8 mouse cellular contexts compared by ENCODE assay signal in the genomic region with DNA sequence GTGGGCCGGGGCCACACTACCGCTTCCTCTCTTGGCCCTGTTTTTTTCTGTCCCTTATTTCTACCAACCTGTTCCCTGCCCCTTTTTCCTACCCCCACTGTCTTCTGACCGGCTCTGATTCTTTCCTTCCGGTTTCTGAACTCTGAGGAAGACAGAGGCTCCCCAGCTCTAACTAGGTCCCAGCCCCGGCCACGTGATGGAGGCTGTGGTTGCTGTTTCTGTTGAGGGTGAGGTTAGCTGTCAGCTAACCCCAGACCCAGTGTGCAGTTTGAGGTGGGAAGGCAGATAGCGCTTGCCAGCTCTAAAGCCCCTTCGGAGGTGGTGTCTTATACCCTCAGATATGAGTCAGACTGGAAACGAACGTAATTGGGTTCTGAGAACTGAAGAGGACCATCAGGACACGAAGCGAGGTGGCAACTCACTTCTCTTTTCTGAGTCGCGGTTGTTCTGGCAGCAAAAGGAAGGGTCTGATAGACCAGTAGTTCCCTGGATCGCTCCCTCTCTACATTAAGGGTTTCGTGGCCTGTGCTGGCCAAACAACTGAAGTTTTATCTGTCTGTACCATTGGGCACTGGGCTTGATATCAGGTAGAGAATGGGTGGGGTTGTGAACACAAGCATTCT. TPM values are rescaled to one million over a fixed set of nuclear protein-coding genes. Genes with fewer than 3 reads are reported as not detected.
DNase-seq lines count a peak whose midpoint lies in the region; ATAC-seq lines count a peak whose summit lies in the region.

No protein-coding gene starts in this region.

- no peak overlapping the region for H3K9ac ChIP-seq in kidney, embryonic 14.5 days (ENCODE audit: low read depth, low read length)
- peak overlapping the region; percentile 56; the same call in 1 of the 2 replicates for H3K9ac ChIP-seq in heart, embryonic 15.5 days
- peak overlapping the region; percentile 33; the same call in 1 of the 2 replicates for H3K9ac ChIP-seq in stomach, embryonic 14.5 days (replicated peaks; ENCODE audit: low read depth, low read length)

- 0 out of 2 replicates have a peak, but pooled peaks cover 3% of the 10 kb centered on the region for H3K4me1 ChIP-seq in kidney, embryonic 14.5 days (ENCODE audit: control insufficient read depth, insufficient read depth, low read length)
- peaks cover 14% of the 10 kb centered on the region for H3K4me1 ChIP-seq in embryonic facial prominence, embryonic 10.5 days
- peaks cover 13% of the 10 kb centered on the region for H3K4me1 ChIP-seq in heart, embryonic 15.5 days (replicated peaks)
- H3K4me1 ChIP-seq in limb, embryonic 10.5 days = peaks cover 13% of the 10 kb centered on the region
- peaks cover 14% of the 10 kb centered on the region for H3K4me1 ChIP-seq in midbrain, embryonic 10.5 days
- H3K4me1 ChIP-seq in stomach, embryonic 14.5 days (ENCODE audit: control insufficient read depth, insufficient read depth, low read length) = no peaks in the 10 kb centered on the region

- H3K9me3 ChIP-seq in kidney, embryonic 14.5 days (ENCODE audit: control insufficient read depth, low read length) = no peaks in the 10 kb centered on the region
- H3K9me3 ChIP-seq in embryonic facial prominence, embryonic 10.5 days = no peaks in the 10 kb centered on the region
- H3K9me3 ChIP-seq in heart, embryonic 15.5 days (replicated peaks) = no peaks in the 10 kb centered on the region
- H3K9me3 ChIP-seq in limb, embryonic 10.5 days (replicated peaks) = no peaks in the 10 kb centered on the region
- no peaks in the 10 kb centered on the region for H3K9me3 ChIP-seq in midbrain, embryonic 10.5 days (replicated peaks)
- H3K9me3 ChIP-seq in stomach, embryonic 14.5 days (ENCODE audit: control insufficient read depth, low read depth, low read length) = no peaks in the 10 kb centered on the region

- peak overlapping the region; percentile 55 for H3K4me3 ChIP-seq in kidney, embryonic 14.5 days (ENCODE audit: low read length)
- H3K4me3 ChIP-seq in embryonic facial prominence, embryonic 10.5 days = peak overlapping the region; percentile 67
- peak overlapping the region; percentile 61 for H3K4me3 ChIP-seq in heart, embryonic 15.5 days
- H3K4me3 ChIP-seq in limb, embryonic 10.5 days = peak overlapping the region; percentile 58
- H3K4me3 ChIP-seq in midbrain, embryonic 10.5 days = peak overlapping the region; percentile 64; the same call in 1 of the 2 replicates
- peak overlapping the region; percentile 47; the same call in 1 of the 2 replicates for H3K4me3 ChIP-seq in stomach, embryonic 14.5 days (ENCODE audit: low read depth, low read length)

- H3K27ac ChIP-seq in kidney, embryonic 14.5 days (ENCODE audit: low read depth, low read length) = no peak overlapping the region
- peak overlapping the region; percentile 65; the same call in 1 of the 2 replicates for H3K27ac ChIP-seq in embryonic facial prominence, embryonic 10.5 days (replicated peaks)
- H3K27ac ChIP-seq in heart, embryonic 15.5 days = no peak overlapping the region
- no peak overlapping the region for H3K27ac ChIP-seq in limb, embryonic 10.5 days
- H3K27ac ChIP-seq in midbrain, embryonic 10.5 days (replicated peaks) = no peak overlapping the region
- H3K27ac ChIP-seq in stomach, embryonic 14.5 days (ENCODE audit: low read length) = no peak overlapping the region

- peaks cover 7% of the 10 kb centered on the region; the same call in 1 of the 2 replicates for H3K27me3 ChIP-seq in kidney, embryonic 14.5 days (ENCODE audit: control insufficient read depth, insufficient read depth, low read length)
- peaks cover 31% of the 10 kb centered on the region for H3K27me3 ChIP-seq in embryonic facial prominence, embryonic 10.5 days (replicated peaks; ENCODE audit: low read depth, poor library complexity, severe bottlenecking)
- no peaks in the 10 kb centered on the region for H3K27me3 ChIP-seq in heart, embryonic 15.5 days
- peaks cover 30% of the 10 kb centered on the region for H3K27me3 ChIP-seq in limb, embryonic 10.5 days (ENCODE audit: low read depth, poor library complexity, severe bottlenecking)
- peaks cover 17% of the 10 kb centered on the region for H3K27me3 ChIP-seq in midbrain, embryonic 10.5 days (ENCODE audit: low read depth, poor library complexity, severe bottlenecking)
- no peaks in the 10 kb centered on the region for H3K27me3 ChIP-seq in stomach, embryonic 14.5 days (ENCODE audit: control insufficient read depth, insufficient read depth, low read length)

- WGBS in kidney, embryonic 14.5 days = 63% methylated on average over 16 of the region's 16 CpGs
- WGBS in embryonic facial prominence, embryonic 10.5 days = 61% methylated on average over 16 of the region's 16 CpGs
- 53% methylated on average over 16 of the region's 16 CpGs for WGBS in heart, embryonic 15.5 days
- 64% methylated on average over 16 of the region's 16 CpGs for WGBS in limb, embryonic 10.5 days
- 65% methylated on average over 16 of the region's 16 CpGs for WGBS in midbrain, embryonic 10.5 days
- 65% methylated on average over 16 of the region's 16 CpGs for WGBS in stomach, embryonic 14.5 days

- peak overlapping the region; percentile 99 for H3K4me2 ChIP-seq in kidney, embryonic 14.5 days (replicated peaks; ENCODE audit: low read depth, low read length)
- H3K4me2 ChIP-seq in heart, embryonic 15.5 days = peak overlapping the region; percentile 95
- H3K4me2 ChIP-seq in stomach, embryonic 14.5 days (replicated peaks; ENCODE audit: low read depth, low read length) = peak overlapping the region; percentile 97

- no peaks in the 10 kb centered on the region for H3K36me3 ChIP-seq in kidney, embryonic 14.5 days (ENCODE audit: control insufficient read depth, insufficient read depth, low read length)
- H3K36me3 ChIP-seq in embryonic facial prominence, embryonic 10.5 days (replicated peaks) = no peaks in the 10 kb centered on the region
- no peaks in the 10 kb centered on the region for H3K36me3 ChIP-seq in heart, embryonic 15.5 days
- no peaks in the 10 kb centered on the region for H3K36me3 ChIP-seq in limb, embryonic 10.5 days
- H3K36me3 ChIP-seq in midbrain, embryonic 10.5 days = no peaks in the 10 kb centered on the region
- H3K36me3 ChIP-seq in stomach, embryonic 14.5 days (ENCODE audit: control insufficient read depth, insufficient read depth, low read length) = no peaks in the 10 kb centered on the region

- no peak for DNase-seq in kidney, postnatal 36 days
- DNase-seq in embryonic facial prominence, embryonic 10.5 days (ENCODE audit: low spot score) = no peak
- DNase-seq in limb, embryonic 10.5 days (ENCODE audit: low spot score) = no peak
- peak; percentile 10 for DNase-seq in midbrain, embryonic 10.5 days (ENCODE audit: low spot score)
- no peak for DNase-seq in kidney, adult 18-20 months

- ATAC-seq in kidney, embryonic 14.5 days (ENCODE audit: low FRiP score, low TSS enrichment) = no peak
- ATAC-seq in heart, embryonic 15.5 days (replicated peaks; ENCODE audit: insufficient number of reproducible peaks, insufficient read depth, low FRiP score, low read depth) = no peak
- ATAC-seq in stomach, embryonic 14.5 days (ENCODE audit: insufficient number of reproducible peaks, insufficient read depth, low FRiP score, low read depth) = no peak

RNA-seq across cellular contexts. Expression of a gene that starts 2.4 kb away (rescaled TPM):
- 1.2 and 1.4 TPM in 2 replicates for polyA plus RNA-seq in kidney, embryonic 14.5 days (2014; fragmentation: Nextera tagmentation; extraction: Ambion mirVana)
- polyA plus RNA-seq in embryonic facial prominence, embryonic 10.5 days (2016; fragmentation: Nextera tagmentation; extraction: Ambion mirVana) = 2.6 and 3.8 TPM in 2 replicates
- 4.2 and 6.4 TPM in 2 replicates for polyA plus RNA-seq in heart, embryonic 15.5 days (2015; fragmentation: Nextera tagmentation; extraction: Ambion mirVana)
- 0.55 and 0.87 TPM in 2 replicates for polyA plus RNA-seq in limb, embryonic 10.5 days (2016; fragmentation: Nextera tagmentation; extraction: Ambion mirVana)
- 3.5 and 6.4 TPM in 2 replicates for polyA plus RNA-seq in midbrain, embryonic 10.5 days (2016; fragmentation: Nextera tagmentation; extraction: Ambion mirVana)
- polyA plus RNA-seq in stomach, embryonic 14.5 days (2014; fragmentation: Nextera tagmentation; extraction: Ambion mirVana) = 12.0 and 12.8 TPM in 2 replicates

RNA-seq across cellular contexts. Expression of a gene that starts 25.7 kb away (rescaled TPM):
- 3,178 and 3,504 TPM in 2 replicates for polyA plus RNA-seq in kidney, embryonic 14.5 days (2014; fragmentation: Nextera tagmentation; extraction: Ambion mirVana)
- polyA plus RNA-seq in embryonic facial prominence, embryonic 10.5 days (2016; fragmentation: Nextera tagmentation; extraction: Ambion mirVana) = 3,487 and 3,558 TPM in 2 replicates
- 2,445 and 2,567 TPM in 2 replicates for polyA plus RNA-seq in heart, embryonic 15.5 days (2015; fragmentation: Nextera tagmentation; extraction: Ambion mirVana)
- 3,627 and 3,653 TPM in 2 replicates for polyA plus RNA-seq in limb, embryonic 10.5 days (2016; fragmentation: Nextera tagmentation; extraction: Ambion mirVana)
- polyA plus RNA-seq in midbrain, embryonic 10.5 days (2016; fragmentation: Nextera tagmentation; extraction: Ambion mirVana) = 3,322 and 3,606 TPM in 2 replicates
- polyA plus RNA-seq in stomach, embryonic 14.5 days (2014; fragmentation: Nextera tagmentation; extraction: Ambion mirVana) = 3,062 and 3,133 TPM in 2 replicates

RNA-seq across cellular contexts. Expression of a gene that starts 37.6 kb away (rescaled TPM):
- polyA plus RNA-seq in kidney, embryonic 14.5 days (2014; fragmentation: Nextera tagmentation; extraction: Ambion mirVana) = 29.8 and 33.1 TPM in 2 replicates
- 23.0 and 25.4 TPM in 2 replicates for polyA plus RNA-seq in embryonic facial prominence, embryonic 10.5 days (2016; fragmentation: Nextera tagmentation; extraction: Ambion mirVana)
- polyA plus RNA-seq in heart, embryonic 15.5 days (2015; fragmentation: Nextera tagmentation; extraction: Ambion mirVana) = 17.1 and 22.1 TPM in 2 replicates
- polyA plus RNA-seq in limb, embryonic 10.5 days (2016; fragmentation: Nextera tagmentation; extraction: Ambion mirVana) = 35.0 and 42.2 TPM in 2 replicates
- polyA plus RNA-seq in midbrain, embryonic 10.5 days (2016; fragmentation: Nextera tagmentation; extraction: Ambion mirVana) = 41.7 and 53.7 TPM in 2 replicates
- polyA plus RNA-seq in stomach, embryonic 14.5 days (2014; fragmentation: Nextera tagmentation; extraction: Ambion mirVana) = 16.2 and 22.0 TPM in 2 replicates
